Mouse (Mus musculus): Measurements from ENCODE around the gene 1700122O11Rik. TPM values are rescaled to one million over a fixed set of nuclear protein-coding genes. Genes with fewer than 3 reads are reported as not detected.

The 1700122O11Rik gene
- not detected in 2 replicates for polyA plus RNA-seq (2015; fragmentation: Nextera tagmentation; extraction: Ambion mirVana)

- H3K4me1 ChIP-seq (replicated peaks; ENCODE audit: insufficient read depth, low read length): peaks cover 13% of the 10 kb centered on the region; the same call in 1 of the 2 replicates
- H3K4me3 ChIP-seq (replicated peaks; ENCODE audit: low read depth, low read length): no peak within 1 kb of the TSS
- no peak within 1 kb of the TSS for H3K9ac ChIP-seq (ENCODE audit: low read depth, low read length)
- no peaks in the 10 kb centered on the region for H3K9me3 ChIP-seq (replicated peaks; ENCODE audit: low read length)
- DNase-seq (ENCODE audit: low spot score) (no peak), ATAC-seq (replicated peaks; ENCODE audit: low FRiP score, low read depth) (no peak)
- no peak for TF ChIP-seq CTCF (IDR thresholded peaks at IDR 0.05; ENCODE audit: low read depth)
- 83% methylated on average over 2 of the region's 2 CpGs for WGBS
- H3K27ac ChIP-seq: no peak within 1 kb of the TSS
- H3K4me2 ChIP-seq (ENCODE audit: low read length): peak within 1 kb of the TSS; percentile 45; the same call in 1 of the 2 replicates
- H3K27me3 ChIP-seq (ENCODE audit: insufficient read depth, low read length): no peaks in the 10 kb centered on the region
- no peaks in the 10 kb centered on the region for H3K36me3 ChIP-seq (ENCODE audit: insufficient read depth, low read length)
These were observed at the start of gene 1700122O11Rik for GRCm38 (mm10) chr17:48038193-48038592. 1700122O11Rik (minus strand) TSS chr17:48038293.

GRCm38 (mm10) chr17:48080626-48081025 is 42.5 kb upstream of the 1700122O11Rik start:
- Histone ChIP-seq H3K9ac (ENCODE audit: low read depth, low read length) (no peak overlapping the region), H3K4me2 (ENCODE audit: low read length) (no peak overlapping the region), H3K4me1 (replicated peaks; ENCODE audit: insufficient read depth, low read length) (no peaks in the 10 kb centered on the region), H3K27ac (no peak overlapping the region), H3K36me3 (ENCODE audit: insufficient read depth, low read length) (no peaks in the 10 kb centered on the region), H3K4me3 (replicated peaks; ENCODE audit: low read depth, low read length) (no peak overlapping the region), H3K27me3 (ENCODE audit: insufficient read depth, low read length) (no peaks in the 10 kb centered on the region), H3K9me3 (replicated peaks; ENCODE audit: low read length) (no peaks in the 10 kb centered on the region)
- no peak for DNase-seq (ENCODE audit: low spot score)
- no peak for ATAC-seq (replicated peaks; ENCODE audit: low FRiP score, low read depth)
- TF ChIP-seq CTCF (IDR thresholded peaks at IDR 0.05; ENCODE audit: low read depth): no peak
- WGBS: 37% methylated on average over 3 of the region's 3 CpGs

GRCm38 (mm10) chr17:48067729-48068128 is 29.6 kb upstream of the 1700122O11Rik start:
- ATAC-seq (replicated peaks; ENCODE audit: low FRiP score, low read depth): no peak
- 26% methylated on average over 5 of the region's 5 CpGs for WGBS
- no peaks in the 10 kb centered on the region for H3K9me3 ChIP-seq (replicated peaks; ENCODE audit: low read length)
- H3K27ac ChIP-seq: no peak overlapping the region
- no peak overlapping the region for H3K4me3 ChIP-seq (replicated peaks; ENCODE audit: low read depth, low read length)
- H3K9ac ChIP-seq (ENCODE audit: low read depth, low read length): no peak overlapping the region
- DNase-seq (ENCODE audit: low spot score): peak; percentile 56
- no peaks in the 10 kb centered on the region for H3K27me3 ChIP-seq (ENCODE audit: insufficient read depth, low read length)
- H3K4me2 ChIP-seq (ENCODE audit: low read length): no peak overlapping the region
- no peak for TF ChIP-seq CTCF (IDR thresholded peaks at IDR 0.05; ENCODE audit: low read depth)
- H3K4me1 ChIP-seq (replicated peaks; ENCODE audit: insufficient read depth, low read length): no peaks in the 10 kb centered on the region
- no peaks in the 10 kb centered on the region for H3K36me3 ChIP-seq (ENCODE audit: insufficient read depth, low read length)

- no peak for ATAC-seq (replicated peaks; ENCODE audit: low FRiP score, low read depth)
- Histone ChIP-seq H3K9me3 (replicated peaks; ENCODE audit: low read length) (no peaks in the 10 kb centered on the region), H3K4me2 (ENCODE audit: low read length) (no peak overlapping the region), H3K27me3 (ENCODE audit: insufficient read depth, low read length) (no peaks in the 10 kb centered on the region), H3K4me3 (replicated peaks; ENCODE audit: low read depth, low read length) (no peak overlapping the region), H3K4me1 (replicated peaks; ENCODE audit: insufficient read depth, low read length) (no peaks in the 10 kb centered on the region), H3K9ac (ENCODE audit: low read depth, low read length) (no peak overlapping the region), H3K27ac (no peak overlapping the region), H3K36me3 (ENCODE audit: insufficient read depth, low read length) (no peaks in the 10 kb centered on the region)
- 62% methylated on average over 10 of the region's 10 CpGs for WGBS
- DNase-seq (ENCODE audit: low spot score): no peak
- no peak for TF ChIP-seq CTCF (IDR thresholded peaks at IDR 0.05; ENCODE audit: low read depth)
These were observed 29.1 kb upstream of the 1700122O11Rik start for GRCm38 (mm10) chr17:48067083-48067614.

GRCm38 (mm10) chr17:48065081-48065501 is 27.0 kb upstream of the 1700122O11Rik start:
- Histone ChIP-seq H3K36me3 (ENCODE audit: insufficient read depth, low read length) (no peaks in the 10 kb centered on the region), H3K4me2 (ENCODE audit: low read length) (no peak overlapping the region), H3K4me1 (replicated peaks; ENCODE audit: insufficient read depth, low read length) (no peaks in the 10 kb centered on the region), H3K9me3 (replicated peaks; ENCODE audit: low read length) (no peaks in the 10 kb centered on the region), H3K4me3 (replicated peaks; ENCODE audit: low read depth, low read length) (no peak overlapping the region), H3K9ac (ENCODE audit: low read depth, low read length) (no peak overlapping the region), H3K27me3 (ENCODE audit: insufficient read depth, low read length) (no peaks in the 10 kb centered on the region), H3K27ac (no peak overlapping the region)
- ATAC-seq (replicated peaks; ENCODE audit: low FRiP score, low read depth) (no peak), DNase-seq (ENCODE audit: low spot score) (no peak)
- 53% methylated on average over 5 of the region's 5 CpGs for WGBS
- TF ChIP-seq CTCF (IDR thresholded peaks at IDR 0.05; ENCODE audit: low read depth): no peak

GRCm38 (mm10) chr17:48064196-48064843 is 26.2 kb upstream of the 1700122O11Rik start:
- peak; percentile 56 for DNase-seq (ENCODE audit: low spot score)
- ATAC-seq (replicated peaks; ENCODE audit: low FRiP score, low read depth): no peak
- WGBS: 34% methylated on average over 10 of the region's 10 CpGs

More at GRCm38 (mm10) chr17:48064196-48064843, 26.2 kb upstream of the 1700122O11Rik start:
- Histone ChIP-seq H3K4me3 (replicated peaks; ENCODE audit: low read depth, low read length) (no peak overlapping the region), H3K9ac (ENCODE audit: low read depth, low read length) (no peak overlapping the region), H3K9me3 (replicated peaks; ENCODE audit: low read length) (no peaks in the 10 kb centered on the region), H3K27me3 (ENCODE audit: insufficient read depth, low read length) (no peaks in the 10 kb centered on the region), H3K36me3 (ENCODE audit: insufficient read depth, low read length) (no peaks in the 10 kb centered on the region), H3K27ac (no peak overlapping the region), H3K4me1 (replicated peaks; ENCODE audit: insufficient read depth, low read length) (no peaks in the 10 kb centered on the region), H3K4me2 (ENCODE audit: low read length) (no peak overlapping the region)
- no peak for TF ChIP-seq CTCF (IDR thresholded peaks at IDR 0.05; ENCODE audit: low read depth)
